Mouse (Mus musculus) layer of hippocampus, adult 9-11 months (tissue): ENCODE results near the gene Smim20.

Experiments
- DNase-seq: peaks from one replicate; pipeline ENCODE4 v3.0.0; 2022

The Smim20 gene

DNA sequence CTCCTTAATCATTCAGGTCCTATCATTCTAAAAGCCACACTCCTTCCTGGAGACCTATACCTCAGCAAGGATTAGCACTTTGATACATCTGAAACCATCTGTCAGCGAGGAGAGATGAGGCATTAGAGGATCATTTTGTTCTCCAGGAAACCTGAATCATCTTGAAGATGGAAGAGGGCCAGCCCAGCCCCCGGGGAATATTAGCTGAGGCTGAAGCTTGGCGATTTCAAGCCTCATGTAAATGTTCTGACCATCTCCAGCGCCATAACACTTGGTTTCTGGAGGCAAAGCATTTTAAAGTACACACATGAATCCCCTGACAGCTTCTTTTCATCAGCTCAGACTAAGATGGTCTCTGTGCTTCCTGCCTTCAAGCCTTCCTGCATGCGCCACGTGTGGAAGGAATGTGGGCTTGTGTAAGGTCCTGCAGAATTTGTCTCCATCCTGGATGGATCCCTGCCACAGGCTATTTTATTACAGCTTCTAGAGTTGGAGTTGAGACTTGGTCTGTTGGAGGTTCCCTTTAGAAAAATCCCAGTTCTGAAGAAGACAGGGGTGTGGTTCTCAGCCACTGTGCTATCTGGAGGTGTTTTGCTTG lies 1.3 kb downstream of the Smim20 start:
- no peak for DNase-seq

DNA sequence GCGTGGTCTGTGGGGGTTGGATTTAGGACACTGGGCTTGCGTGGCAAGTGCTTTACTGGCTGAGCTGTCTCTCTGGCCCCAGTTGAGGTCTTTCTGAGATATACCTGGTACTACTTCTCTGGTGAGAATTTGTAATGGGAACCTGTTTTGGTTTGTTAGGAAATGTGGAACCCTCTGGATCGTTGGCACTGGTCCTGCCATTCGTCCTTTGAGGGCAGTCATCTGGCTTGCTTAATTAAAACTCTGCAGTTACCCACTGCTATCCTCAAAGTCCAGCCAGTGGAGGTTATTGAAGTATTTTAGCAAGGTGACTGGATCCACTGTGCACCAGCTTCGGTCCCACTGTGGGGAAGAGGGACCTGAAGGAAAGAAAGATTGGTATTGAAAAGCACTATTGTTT lies 2.9 kb downstream of the Smim20 start:
- no peak for DNase-seq

DNA sequence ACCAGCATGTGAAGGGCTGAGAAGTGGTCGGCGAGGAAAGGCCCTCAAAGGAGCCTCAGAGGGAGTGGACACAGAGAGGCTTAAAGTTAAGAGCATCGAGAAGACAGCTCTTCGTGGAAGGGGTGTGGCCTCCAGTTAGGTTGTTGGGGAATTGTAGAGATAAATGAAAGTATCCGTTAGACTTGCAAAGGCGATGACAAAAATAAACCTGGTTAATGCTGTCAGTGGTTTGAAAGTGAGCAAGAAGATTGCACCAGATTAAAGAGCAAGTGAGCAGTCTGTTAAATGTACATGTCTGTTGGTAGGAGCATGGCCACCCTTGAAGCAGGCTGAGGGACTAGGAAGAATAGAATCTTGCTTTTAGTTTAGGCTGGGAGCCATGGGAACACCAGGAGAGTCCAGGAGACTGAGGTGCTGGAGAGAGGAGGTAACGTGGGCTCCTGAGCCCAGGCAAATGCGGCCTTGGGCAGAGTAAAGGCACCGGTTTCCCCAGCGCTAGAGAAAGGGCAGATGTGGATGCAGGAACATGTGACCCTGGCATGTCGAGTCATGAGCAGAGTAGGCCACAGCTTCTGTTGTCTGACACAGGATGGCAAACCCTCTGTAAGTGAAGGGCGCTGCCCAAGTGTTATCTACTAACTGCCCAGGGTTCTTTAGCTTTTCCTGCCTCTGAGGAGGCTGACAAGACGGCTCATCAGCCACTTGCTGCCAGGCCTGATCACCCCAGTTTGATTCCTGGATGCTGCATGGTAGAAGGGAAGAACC lies 4.2 kb downstream of the Smim20 start:
- DNase-seq, result no peak

DNA sequence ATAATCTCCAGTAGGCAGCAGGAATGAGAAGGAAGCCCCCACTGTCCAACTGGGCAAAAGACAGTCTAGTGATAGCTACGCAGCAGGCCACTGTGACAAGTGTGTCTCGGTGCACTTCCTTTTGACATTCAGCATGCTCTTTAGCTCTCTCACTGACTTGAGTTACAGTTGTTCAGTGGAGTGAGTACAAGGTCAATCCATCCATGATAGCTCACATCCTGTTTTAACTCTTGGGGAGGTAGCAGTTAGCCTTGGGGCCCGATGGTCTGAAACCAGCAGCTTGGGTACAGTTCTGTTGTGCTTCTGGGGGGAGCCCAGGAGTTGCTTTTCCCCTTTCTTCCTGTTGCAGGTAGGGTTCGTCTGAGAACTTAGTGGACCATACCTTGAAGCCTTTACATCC lies 5.7 kb downstream of the Smim20 start:
- no peak for DNase-seq

DNA sequence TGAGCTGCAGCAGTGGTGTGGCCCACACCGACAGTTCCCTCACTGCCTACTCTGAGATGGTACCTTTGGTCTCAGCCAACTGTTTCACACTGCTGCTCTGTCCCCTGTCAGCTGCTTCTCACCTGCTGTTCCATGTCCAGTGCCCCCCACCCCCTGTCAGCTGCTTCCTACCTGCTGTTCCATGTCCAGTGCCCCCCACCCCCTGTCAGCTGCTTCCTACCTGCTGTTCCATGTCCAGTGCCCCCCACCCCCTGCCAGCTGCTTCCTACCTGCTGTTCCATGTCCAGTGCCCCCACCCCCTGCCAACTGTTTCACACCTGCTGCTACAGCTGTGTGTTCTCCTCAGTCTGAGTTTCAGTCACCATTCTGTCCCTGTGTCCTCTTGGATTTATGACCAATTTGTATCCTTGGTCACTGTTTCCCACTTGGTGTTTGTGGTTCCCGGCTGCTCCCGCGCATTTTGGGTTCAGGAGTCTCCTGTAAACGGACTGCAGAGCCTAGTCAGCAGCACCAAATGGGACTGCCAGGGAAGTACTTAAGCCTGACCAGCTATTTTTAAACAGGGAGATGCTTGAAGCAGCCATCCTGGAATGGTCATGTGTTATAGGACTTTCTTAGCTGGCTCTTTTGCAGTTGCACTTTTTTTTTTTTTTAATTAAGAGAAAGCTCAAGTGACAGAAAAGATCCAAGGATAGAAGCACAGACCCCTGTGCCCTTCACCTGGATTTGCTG lies 7.0 kb downstream of the Smim20 start:
- no peak for DNase-seq

DNA sequence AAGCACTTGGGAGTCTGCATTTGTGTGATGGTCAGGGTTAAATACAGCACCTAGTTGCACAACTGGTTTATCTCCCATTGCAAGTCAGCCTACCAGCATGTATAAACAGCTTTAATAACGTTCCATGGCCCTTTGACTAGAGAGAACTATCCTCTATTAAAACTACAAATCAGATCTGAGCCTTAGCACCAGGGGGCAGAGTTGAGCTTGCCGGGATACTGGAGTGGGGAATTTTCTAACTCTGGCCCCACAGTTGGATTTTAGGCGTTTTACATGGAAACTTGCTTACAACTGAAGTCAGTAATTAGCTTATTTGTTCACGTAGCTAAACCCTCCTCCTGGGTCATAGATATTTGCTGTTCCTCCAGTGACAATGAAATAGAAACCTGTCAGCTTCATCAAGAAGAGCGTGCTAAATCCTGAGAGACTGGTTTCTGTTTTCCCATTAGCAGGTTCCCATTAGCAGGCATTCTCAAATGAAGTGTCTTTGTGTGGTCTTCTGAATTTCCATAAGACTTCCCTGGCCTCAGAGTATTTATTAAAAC lies 8.0 kb downstream of the Smim20 start:
- DNase-seq, result no peak

DNA sequence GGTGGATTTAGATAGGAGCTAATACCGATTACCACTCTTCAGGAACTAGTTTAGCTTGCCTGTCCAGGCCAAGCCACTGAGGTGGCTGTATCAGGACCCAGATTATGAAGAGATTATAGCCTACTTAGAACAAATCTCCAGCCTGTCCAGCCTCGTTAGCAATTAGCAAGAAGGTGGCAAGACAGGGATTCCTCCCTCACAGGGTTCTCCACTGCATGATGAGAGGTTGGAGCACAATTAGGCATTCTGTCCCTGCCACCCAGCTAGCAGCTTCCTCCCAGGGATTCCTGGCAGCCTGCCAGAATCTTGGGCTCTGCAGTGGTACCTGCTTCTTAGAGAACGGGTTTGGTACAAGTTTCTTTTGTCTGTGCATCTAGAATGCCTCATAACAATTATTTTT lies 8.5 kb downstream of the Smim20 start:
- DNase-seq, result no peak

DNA sequence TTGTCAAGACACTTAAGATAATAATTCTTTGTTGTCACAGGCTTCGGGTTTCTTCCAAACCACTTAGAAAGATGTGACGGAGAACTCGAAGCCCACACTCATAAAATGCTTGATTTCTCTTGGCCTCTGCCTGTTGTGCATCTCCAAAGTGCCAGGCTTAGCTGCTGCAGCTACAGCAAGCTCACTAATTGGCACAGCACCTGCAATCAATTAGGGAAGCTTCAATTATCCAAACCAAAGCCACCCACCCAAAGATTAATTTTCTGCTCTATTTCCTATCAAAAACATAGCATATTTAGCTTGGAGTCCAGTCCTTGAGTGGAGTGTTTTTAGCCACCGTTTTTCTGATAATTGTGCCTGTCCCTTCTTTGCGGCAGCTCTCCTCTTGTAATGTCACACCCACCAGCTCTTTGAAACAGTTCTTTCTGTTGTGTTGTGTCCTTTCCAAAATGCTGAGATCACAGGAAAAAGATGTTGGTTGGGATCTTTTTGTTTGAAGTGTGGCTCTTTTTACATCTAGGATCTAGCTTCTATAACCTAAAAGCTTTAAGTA lies 9.7 kb downstream of the Smim20 start:
- DNase-seq, result no peak

DNA sequence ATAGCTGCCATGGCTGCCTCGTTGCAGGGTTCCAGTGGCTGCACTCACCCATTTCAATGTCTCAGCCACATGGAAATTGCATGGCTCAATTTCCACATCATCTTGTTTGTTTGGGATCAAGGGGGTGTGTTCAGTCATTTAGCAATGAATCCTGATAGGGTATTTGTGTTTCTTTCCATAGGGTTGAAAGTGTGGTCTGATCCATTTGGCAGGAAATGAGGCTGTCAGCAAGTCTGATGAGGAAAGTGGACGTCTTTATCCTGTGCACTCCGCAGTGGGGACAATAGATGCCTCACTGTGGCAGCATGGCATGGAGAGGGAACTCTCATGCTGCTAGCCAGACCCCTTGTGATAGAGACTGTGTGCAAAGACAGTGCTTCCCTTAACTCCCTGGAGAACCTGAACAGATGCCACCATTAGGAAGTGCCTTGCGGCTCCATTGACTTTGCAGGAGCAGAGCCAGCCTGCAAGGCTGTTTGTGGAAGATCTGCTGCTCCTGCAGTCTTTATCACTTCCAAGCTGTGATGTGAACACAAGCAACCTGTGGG lies 10.9 kb downstream of the Smim20 start:
- no peak for DNase-seq

DNA sequence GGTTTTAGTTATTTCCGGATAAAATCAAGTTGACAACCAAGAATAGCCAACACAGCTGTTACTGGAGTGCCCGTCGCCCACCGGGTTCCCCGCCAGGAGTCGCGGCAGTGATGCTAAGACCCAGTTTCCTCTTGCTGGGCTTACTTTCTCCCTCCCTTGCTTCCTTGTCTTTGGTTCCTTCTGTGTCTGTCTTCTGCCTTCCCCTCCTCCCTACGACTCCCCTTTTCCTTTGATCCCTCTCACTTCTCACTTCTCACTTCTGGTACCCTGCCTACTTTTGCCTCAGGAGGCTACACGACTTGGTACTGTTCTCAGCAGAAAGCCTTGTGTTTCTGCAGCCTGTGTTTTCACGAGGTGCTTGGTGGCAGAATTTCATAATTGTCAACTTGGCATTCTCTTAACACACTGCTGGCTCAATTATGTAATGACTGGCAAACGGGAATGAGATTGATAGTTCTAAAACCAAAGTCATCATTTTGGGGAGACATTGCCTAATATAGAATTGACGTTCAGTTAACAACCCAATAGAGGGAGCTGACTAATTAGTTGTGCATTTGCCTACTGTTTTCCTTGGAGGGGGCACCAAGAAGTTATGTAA lies 12.4 kb downstream of the Smim20 start:
- DNase-seq, result peak; percentile 57

DNA sequence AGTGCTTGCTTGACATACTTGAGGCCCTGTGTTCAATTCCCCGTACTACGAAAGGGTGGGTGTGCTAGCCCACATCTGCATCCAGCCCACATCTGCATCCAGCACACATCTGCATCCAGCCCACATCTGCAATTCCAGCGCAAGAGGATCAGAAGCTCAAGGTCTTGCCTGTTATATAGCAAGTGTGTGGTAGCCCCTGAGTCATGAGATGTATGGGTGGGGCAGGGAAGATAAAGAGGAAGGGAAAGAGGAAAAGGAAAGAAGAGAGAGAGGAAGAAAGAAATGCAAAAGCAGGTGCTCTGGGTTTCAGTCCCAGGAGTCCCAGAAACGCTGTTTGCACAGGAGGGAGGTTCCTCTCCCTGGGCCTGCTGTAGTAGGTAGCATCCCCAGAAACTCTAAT lies 15.6 kb downstream of the Smim20 start:
- no peak for DNase-seq

DNA sequence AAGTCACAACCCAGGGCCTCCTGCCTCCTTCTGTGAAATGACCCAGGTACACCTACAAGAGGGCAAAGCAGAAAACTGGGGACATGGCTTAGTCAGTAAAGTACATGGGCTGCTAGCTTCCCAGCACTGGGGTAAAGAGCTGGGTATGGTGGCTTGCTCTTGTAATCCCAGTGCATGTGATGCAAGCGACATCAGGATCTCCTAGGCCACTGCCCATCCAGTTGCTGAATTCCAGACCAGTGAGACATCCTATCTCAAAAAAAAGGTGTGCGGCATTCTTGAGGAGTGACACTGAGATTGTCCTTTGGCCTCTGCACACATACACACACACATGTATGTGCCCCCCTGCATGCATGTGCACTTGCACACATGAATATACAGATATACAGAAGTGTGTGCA lies 19.5 kb downstream of the Smim20 start:
- DNase-seq, result no peak

DNA sequence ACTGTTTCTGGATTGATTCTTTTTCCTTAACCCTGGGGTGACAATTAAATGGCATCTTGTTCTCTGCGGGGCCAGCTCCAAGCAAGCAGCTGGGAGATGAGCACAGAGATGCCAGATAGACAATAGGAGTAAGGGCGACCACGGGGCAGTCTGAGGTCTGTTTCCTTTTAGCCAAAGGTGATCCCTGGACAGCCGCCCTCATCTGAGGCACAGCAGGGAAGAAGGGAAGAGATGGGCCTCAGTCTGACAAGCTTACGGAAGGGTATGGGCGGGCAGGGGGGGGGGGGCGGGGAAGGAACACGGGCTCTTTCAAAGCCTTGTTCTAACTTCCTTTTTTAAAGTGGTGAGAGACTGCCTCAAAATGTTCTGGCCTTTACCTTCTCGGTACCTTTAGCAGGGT lies 22.6 kb downstream of the Smim20 start:
- DNase-seq, result no peak

DNA sequence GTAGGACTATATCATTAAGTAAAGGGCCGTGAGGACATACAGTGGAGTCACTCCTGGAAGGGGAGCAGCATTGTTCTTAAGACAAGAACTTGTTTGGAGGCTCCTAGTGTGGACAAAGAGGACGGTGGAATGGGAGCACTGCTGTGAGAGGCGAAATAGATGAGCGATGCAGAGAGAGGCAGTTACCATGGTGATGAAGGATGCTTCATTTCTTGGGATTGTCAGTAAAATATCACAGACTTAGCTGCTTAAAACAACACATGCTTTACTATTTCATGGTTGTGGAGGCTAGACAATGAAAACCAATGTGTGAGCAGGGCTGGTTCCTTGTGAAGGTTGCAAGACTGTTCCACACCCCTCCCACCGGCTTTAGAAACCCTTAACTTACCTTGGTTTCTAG lies 27.7 kb downstream of the Smim20 start:
- no peak for DNase-seq

DNA sequence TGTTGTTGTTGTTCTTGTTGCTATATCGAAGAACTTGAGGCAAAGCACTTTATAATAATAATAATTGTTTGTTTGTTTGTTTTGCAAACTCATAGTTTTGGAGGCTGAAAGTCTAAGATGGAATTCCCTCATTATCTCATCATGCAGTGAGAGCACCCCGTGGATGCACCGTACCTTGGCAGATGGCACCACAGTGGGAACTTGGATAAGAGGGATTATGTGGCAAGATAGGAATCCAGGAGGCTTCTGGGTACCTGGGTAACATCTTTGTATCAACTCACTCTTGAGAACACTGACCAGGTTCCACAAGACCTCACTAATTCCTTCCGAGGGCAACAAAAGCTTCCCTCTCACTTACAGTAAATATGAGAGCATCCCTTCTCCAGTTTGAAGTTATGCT lies 30.1 kb downstream of the Smim20 start:
- no peak for DNase-seq

DNA sequence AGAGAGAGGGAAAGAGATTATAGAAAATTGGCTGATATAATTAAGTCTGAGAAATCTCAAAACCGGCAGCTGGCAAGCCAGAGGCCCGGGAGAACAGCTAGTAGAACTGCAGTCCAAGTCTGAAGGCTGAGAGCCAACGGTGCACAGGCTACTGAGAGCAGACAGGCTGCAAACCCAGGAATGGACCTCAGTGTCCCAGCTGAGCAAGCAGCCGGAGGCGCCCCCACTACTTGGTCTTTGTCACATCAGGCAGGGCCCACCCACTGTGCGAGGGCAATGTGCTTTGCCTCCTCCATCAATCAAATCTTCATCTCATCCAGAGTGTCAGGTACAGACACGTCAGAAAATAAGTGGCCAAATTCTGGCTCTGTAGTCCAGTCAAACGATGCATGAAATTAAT lies 34.6 kb downstream of the Smim20 start:
- no peak for DNase-seq

DNA sequence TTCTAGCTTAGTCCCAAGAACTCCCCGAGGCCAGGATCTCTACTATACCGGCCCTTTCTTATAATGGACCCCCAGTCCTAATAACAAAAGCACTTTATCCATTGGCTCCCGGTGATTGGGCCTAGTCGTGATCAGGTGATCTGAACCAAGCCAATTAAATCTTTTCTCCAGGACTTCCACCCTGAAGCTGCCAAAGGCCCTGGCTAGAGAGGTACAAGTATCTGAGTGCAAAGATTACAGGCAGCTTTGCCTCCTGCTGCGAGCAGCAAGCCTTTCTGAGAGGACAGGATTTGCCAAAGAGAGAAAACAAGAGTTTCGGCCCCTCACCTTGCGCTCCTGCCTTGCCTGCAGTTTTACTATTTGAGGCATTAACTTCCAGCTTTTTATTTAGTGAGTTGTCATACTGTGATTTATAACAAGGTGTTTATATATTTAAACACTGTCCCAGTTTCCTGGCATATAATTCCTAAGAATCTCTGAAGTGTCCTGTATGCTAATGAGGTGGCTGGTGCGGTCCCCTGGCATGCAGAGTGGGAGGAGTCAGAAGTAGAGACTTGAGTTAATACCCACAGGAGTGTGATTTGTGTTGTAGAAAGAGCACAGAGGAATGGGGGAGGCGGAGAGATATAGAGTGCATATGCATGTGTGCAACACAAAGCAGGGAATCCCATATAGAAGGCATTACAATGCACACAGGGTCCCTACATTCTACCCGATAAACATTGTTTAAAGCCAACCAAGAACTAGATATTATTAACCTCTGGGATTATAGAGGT lies 36.2 kb downstream of the Smim20 start:
- no peak for DNase-seq

DNA sequence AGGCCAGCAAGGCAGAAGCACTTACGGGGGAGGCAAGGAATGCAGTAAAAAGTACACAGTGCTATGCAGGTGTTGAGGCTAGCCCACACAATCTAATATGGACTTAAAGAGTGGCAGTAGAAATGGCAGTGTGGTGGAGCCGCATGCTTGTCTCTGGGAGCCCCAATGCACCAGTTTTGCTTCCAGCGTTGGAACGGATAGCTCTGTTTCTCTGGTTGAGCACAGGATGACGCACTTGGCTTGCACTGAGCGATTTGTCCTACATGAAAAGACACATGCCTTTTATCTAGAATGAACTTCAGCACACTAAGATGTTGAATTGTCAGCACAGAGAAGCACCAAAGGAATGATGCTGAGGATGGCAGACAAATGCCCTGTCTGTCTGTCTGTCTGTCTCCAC lies 37.1 kb downstream of the Smim20 start:
- DNase-seq, result no peak

DNA sequence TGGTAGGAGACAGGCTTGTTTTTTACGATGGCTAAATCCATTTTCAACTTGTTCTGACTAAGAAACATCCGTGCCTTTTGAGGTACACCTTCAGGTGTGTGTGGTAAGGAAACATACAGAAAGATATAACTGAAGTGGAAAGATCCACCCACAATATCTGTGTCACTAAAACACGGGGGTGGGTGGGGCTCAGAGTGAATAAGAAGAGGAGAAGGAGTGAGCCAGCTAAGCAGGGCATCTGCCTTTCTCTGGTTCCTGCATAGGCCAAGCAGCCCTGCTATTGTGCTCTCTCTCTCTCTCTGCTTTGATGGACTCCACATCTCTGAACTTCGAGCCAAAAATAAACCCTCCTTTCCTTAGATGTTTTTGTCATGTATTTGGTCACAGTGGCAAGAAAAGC lies 38.1 kb downstream of the Smim20 start:
- DNase-seq, result no peak

DNA sequence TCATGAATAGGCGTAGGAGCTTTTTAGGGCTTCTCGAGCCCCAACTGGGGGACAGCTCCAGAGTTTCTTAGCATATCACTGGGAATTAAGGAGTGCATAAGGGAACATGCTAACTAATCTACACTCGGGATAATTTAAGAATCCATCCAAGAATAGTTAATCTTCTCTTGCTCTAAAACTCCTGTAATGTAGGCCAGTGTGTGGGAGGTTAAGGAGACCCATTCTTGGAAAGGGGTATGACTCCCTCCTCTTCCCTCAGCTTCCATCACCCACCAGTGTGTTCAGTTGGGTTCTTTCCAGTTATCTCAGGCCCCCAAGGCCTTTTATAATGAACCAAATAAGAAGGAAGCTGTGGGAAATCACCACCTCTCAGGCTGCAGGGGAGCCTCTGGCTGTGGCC lies 40.0 kb downstream of the Smim20 start:
- no peak for DNase-seq

DNA sequence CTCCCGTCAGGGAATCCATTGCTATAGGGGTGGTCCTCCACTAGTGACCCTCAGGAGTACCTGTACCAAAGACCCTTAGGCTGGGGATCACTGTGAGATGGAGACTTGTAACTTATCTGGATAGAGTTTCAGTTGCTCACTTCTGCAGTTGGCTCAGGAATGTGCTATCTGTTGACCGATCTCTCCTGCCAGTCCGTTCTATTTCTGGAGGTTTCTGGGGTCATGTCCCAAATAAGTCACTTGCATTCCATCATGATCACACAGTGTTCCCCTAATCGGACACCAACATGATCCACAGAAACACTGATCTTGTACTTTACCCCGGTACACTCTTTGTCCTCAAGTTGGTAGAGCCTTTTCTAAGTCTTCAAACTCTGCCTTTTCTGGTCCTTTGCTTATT lies 40.6 kb downstream of the Smim20 start:
- no peak for DNase-seq
